ENCODE assay signal across 12 mouse cellular contexts in the genomic region with DNA sequence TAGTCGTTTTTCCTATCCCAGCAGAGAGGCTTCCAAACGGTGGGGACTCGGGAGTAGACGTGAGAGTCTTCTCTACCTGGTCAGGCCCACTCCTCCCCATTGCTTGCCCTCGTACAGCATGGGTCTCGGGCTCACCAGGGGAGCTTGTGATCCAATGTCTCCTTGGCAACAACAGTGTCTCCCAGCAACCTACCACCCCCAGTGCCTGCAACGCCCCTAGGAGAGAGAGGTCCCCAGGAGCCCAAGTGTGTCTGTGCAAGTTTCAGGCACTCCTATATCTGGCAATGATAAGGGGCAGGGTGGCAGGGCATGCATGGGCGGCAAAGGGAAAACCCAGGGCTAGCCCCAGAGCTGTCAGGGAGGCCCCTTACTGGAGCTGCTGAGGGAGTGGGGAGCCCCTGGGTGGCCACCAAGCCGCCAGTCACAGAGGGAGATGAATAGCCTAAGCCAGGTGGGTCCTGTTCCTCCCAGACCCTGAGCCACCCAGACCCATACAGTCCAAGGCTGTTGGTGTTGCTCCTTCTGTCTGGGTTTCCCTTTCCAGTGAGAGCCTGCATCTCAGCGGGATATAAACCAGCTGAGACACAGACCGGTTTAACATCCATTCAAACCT. TPM values are rescaled to one million over a fixed set of nuclear protein-coding genes. Genes with fewer than 3 reads are reported as not detected.
A peak's percentile ranks its signal among the peaks of the same experiment; 100 is the strongest.
DNase-seq lines count a peak whose midpoint lies in the region; ATAC-seq and TF ChIP-seq lines count a peak whose summit lies in the region.
"Had no signal": no experiment of that assay in that cellular context is flagged by ENCODE, and none has a peak within 500 bp of the region (broad histone marks: within the 10 kb centered on the region; RNA-seq: fewer than 3 reads in every experiment).

No protein-coding gene starts in this region.

- no peak for TF ChIP-seq CTCF in forebrain, postnatal 0 days (IDR thresholded peaks at IDR 0.05; ENCODE audit: low read depth)
- TF ChIP-seq CTCF in E14TG2a.4 (conservative IDR thresholded peaks at IDR 0.05; ENCODE audit: low read length): no peak

- H3K4me3 ChIP-seq in forebrain, embryonic 13.5 days: no peak overlapping the region
- no peak overlapping the region for H3K4me3 ChIP-seq in forebrain, postnatal 0 days (ENCODE audit: low read depth, low read length)
- H3K4me3 ChIP-seq in intestine, embryonic 16.5 days (ENCODE audit: low read length): no peak overlapping the region
- H3K4me3 ChIP-seq in intestine, embryonic 15.5 days (replicated peaks): no peak overlapping the region
- H3K4me3 ChIP-seq in E14TG2a.4 (replicated peaks; ENCODE audit: low read length): peak overlapping the region; percentile 37; the same call in 1 of the 2 replicates
- no peak overlapping the region for H3K4me3 ChIP-seq in neural tube, embryonic 12.5 days

- no peak overlapping the region for H3K4me2 ChIP-seq in forebrain, embryonic 13.5 days
- no peak overlapping the region for H3K4me2 ChIP-seq in forebrain, postnatal 0 days (ENCODE audit: low read depth)
- no peak overlapping the region for H3K4me2 ChIP-seq in intestine, embryonic 16.5 days (ENCODE audit: low read depth, low read length)
- no peak overlapping the region for H3K4me2 ChIP-seq in intestine, embryonic 15.5 days (replicated peaks)
- H3K4me2 ChIP-seq in neural tube, embryonic 12.5 days (replicated peaks): 0 out of 2 replicates have a peak overlapping the region, but pooled peaks have one; percentile 12

- no peak for DNase-seq in forebrain, postnatal 0 days
- no peak for DNase-seq in gastrocnemius, postnatal 25 days
- DNase-seq: cerebellum, postnatal 36 days; right cerebral cortex, postnatal 14 days had no signal

- no peak overlapping the region for H3K27ac ChIP-seq in forebrain, embryonic 13.5 days
- H3K27ac ChIP-seq in forebrain, postnatal 0 days (ENCODE audit: low read depth, low read length): no peak overlapping the region
- no peak overlapping the region for H3K27ac ChIP-seq in intestine, embryonic 16.5 days (ENCODE audit: low read length)
- no peak overlapping the region for H3K27ac ChIP-seq in intestine, embryonic 15.5 days
- H3K27ac ChIP-seq in neural tube, embryonic 12.5 days: no peak overlapping the region

- peaks cover 40% of the 10 kb centered on the region for H3K4me1 ChIP-seq in forebrain, embryonic 13.5 days
- peaks cover 9% of the 10 kb centered on the region; the same call in 1 of the 2 replicates for H3K4me1 ChIP-seq in forebrain, postnatal 0 days (ENCODE audit: insufficient read depth)
- H3K4me1 ChIP-seq in intestine, embryonic 16.5 days (ENCODE audit: control insufficient read depth, insufficient read depth, low read length): peaks cover 48% of the 10 kb centered on the region
- H3K4me1 ChIP-seq in intestine, embryonic 15.5 days (replicated peaks): peaks cover 61% of the 10 kb centered on the region
- H3K4me1 ChIP-seq in E14TG2a.4 (replicated peaks; ENCODE audit: low read depth, low read length): peaks cover 27% of the 10 kb centered on the region
- peaks cover 56% of the 10 kb centered on the region for H3K4me1 ChIP-seq in neural tube, embryonic 12.5 days

- 41% methylated on average over 11 of the region's 11 CpGs for WGBS in forebrain, embryonic 13.5 days
- WGBS in forebrain, postnatal 0 days: 53% methylated on average over 11 of the region's 11 CpGs
- WGBS in intestine, embryonic 16.5 days: 57% methylated on average over 11 of the region's 11 CpGs
- WGBS in intestine, embryonic 15.5 days: 57% methylated on average over 11 of the region's 11 CpGs
- 43% methylated on average over 11 of the region's 11 CpGs for WGBS in neural tube, embryonic 12.5 days

- H3K27me3 ChIP-seq in forebrain, embryonic 13.5 days: no peaks in the 10 kb centered on the region; the same call in 1 of the 2 replicates
- H3K27me3 ChIP-seq in forebrain, postnatal 0 days (ENCODE audit: insufficient read depth, low read length): no peaks in the 10 kb centered on the region
- H3K27me3 ChIP-seq in intestine, embryonic 16.5 days (replicated peaks; ENCODE audit: control insufficient read depth, insufficient read depth, low read length): no peaks in the 10 kb centered on the region
- H3K27me3 ChIP-seq in intestine, embryonic 15.5 days (replicated peaks): no peaks in the 10 kb centered on the region
- H3K27me3 ChIP-seq in E14TG2a.4 (ENCODE audit: insufficient read depth, low read length): peaks cover 91% of the 10 kb centered on the region
- H3K27me3 ChIP-seq in neural tube, embryonic 12.5 days (replicated peaks): peaks cover 19% of the 10 kb centered on the region

- peak overlapping the region; percentile 36 for H3K9ac ChIP-seq in forebrain, embryonic 13.5 days
- no peak overlapping the region for H3K9ac ChIP-seq in forebrain, postnatal 0 days
- H3K9ac ChIP-seq in intestine, embryonic 16.5 days (ENCODE audit: low read depth, low read length): peak overlapping the region; percentile 11; the same call in 1 of the 2 replicates
- H3K9ac ChIP-seq in intestine, embryonic 15.5 days: no peak overlapping the region
- H3K9ac ChIP-seq in neural tube, embryonic 12.5 days: 0 out of 2 replicates have a peak overlapping the region, but pooled peaks have one; percentile 38
- H3K9ac ChIP-seq: liver, postnatal 0 days had no signal

- no peaks in the 10 kb centered on the region for H3K9me3 ChIP-seq in forebrain, embryonic 13.5 days (replicated peaks)
- no peaks in the 10 kb centered on the region for H3K9me3 ChIP-seq in forebrain, postnatal 0 days (ENCODE audit: low read length)
- peaks cover 6% of the 10 kb centered on the region; the same call in 1 of the 2 replicates for H3K9me3 ChIP-seq in intestine, embryonic 16.5 days (ENCODE audit: control insufficient read depth, low read length)
- H3K9me3 ChIP-seq in intestine, embryonic 15.5 days: 0 out of 2 replicates have a peak, but pooled peaks cover 4% of the 10 kb centered on the region
- peaks cover 9% of the 10 kb centered on the region for H3K9me3 ChIP-seq in E14TG2a.4 (ENCODE audit: low read length)
- no peaks in the 10 kb centered on the region for H3K9me3 ChIP-seq in neural tube, embryonic 12.5 days

- no peak for ATAC-seq in forebrain, embryonic 13.5 days
- no peak for ATAC-seq in forebrain, postnatal 0 days
- ATAC-seq in intestine, embryonic 16.5 days: no peak
- no peak for ATAC-seq in intestine, embryonic 15.5 days
- no peak for ATAC-seq in neural tube, embryonic 12.5 days (ENCODE audit: low FRiP score, low read depth)
- ATAC-seq in monocyte, adult 5-6 weeks (replicated peaks; ENCODE audit: insufficient number of reproducible peaks, low FRiP score, low TSS enrichment, poor library complexity, severe bottlenecking): no peak
- ATAC-seq: hindbrain, embryonic 16.5 days had no signal

- no peaks in the 10 kb centered on the region for H3K36me3 ChIP-seq in forebrain, embryonic 13.5 days (ENCODE audit: poor library complexity, severe bottlenecking)
- no peaks in the 10 kb centered on the region for H3K36me3 ChIP-seq in forebrain, postnatal 0 days (ENCODE audit: insufficient read depth)
- no peaks in the 10 kb centered on the region for H3K36me3 ChIP-seq in intestine, embryonic 16.5 days (ENCODE audit: control insufficient read depth, insufficient read depth, low read length)
- no peaks in the 10 kb centered on the region for H3K36me3 ChIP-seq in intestine, embryonic 15.5 days
- H3K36me3 ChIP-seq in E14TG2a.4 (ENCODE audit: insufficient read depth, low read length): no peaks in the 10 kb centered on the region
- H3K36me3 ChIP-seq in neural tube, embryonic 12.5 days: no peaks in the 10 kb centered on the region

RNA-seq across cellular contexts. Expression of a gene that starts 42.8 kb away (rescaled TPM):
- 10.2 and 11.5 TPM in 2 replicates for polyA plus RNA-seq in forebrain, embryonic 13.5 days (2015; fragmentation: Nextera tagmentation; extraction: Ambion mirVana)
- 36.1 and 38.6 TPM in 2 replicates for total RNA-seq in forebrain, postnatal 0 days (2014; rRNA removed)
- 21.7 and 26.1 TPM in 2 replicates for polyA plus RNA-seq in forebrain, postnatal 0 days (2015; fragmentation: Nextera tagmentation; extraction: Ambion mirVana)
- polyA plus RNA-seq in intestine, embryonic 16.5 days (2015; fragmentation: Nextera tagmentation; extraction: Ambion mirVana): 9.3 and 10.0 TPM in 2 replicates
- 10.7 and 11.2 TPM in 2 replicates for polyA plus RNA-seq in intestine, embryonic 15.5 days (2015; fragmentation: Nextera tagmentation; extraction: Ambion mirVana)
- polyA plus RNA-seq in neural tube, embryonic 12.5 days (2016; fragmentation: Nextera tagmentation; extraction: Ambion mirVana): 12.5 and 12.7 TPM in 2 replicates
- total RNA-seq in monocyte, adult 5-6 weeks (2017): 35.2 to 45.8 TPM (median 42.2 TPM) in 3 replicates
- 1 to 10 TPM; 2.4 to 3.5 TPM for total RNA-seq in gastrocnemius, postnatal 25 days (2021)

Comparison
In these comparisons a context has a peak if more than half of its experiments do, and no peak if none do; other contexts are left out.
1. H3K9ac ChIP-seq: peak in forebrain, embryonic 13.5 days (single experiment), intestine, embryonic 16.5 days (single experiment) and neural tube, embryonic 12.5 days (single experiment); none in forebrain, postnatal 0 days (single experiment) and intestine, embryonic 15.5 days (single experiment).